Mouse (Mus musculus) ES-E14 (cell line): ENCODE results near the gene Rbm28.

ENCODE experiments used
- CHD2 ChIP-seq: IDR thresholded peaks from 2 replicates; pipeline ENCODE4 v1.6.1; 2014; ENCODE audit warnings: mild to moderate bottlenecking, low read depth, low read length, inconsistent platforms
- HCFC1 ChIP-seq: IDR thresholded peaks from 2 replicates; pipeline ENCODE4 v1.6.1; 2012; ENCODE audit warnings: low read length, inconsistent platforms, borderline replicate concordance; ENCODE audit not compliant: insufficient read depth
- MAFK ChIP-seq: IDR thresholded peaks from 2 replicates; pipeline ENCODE4 v1.6.1; 2014; ENCODE audit warnings: mild to moderate bottlenecking, low read depth, low read length, inconsistent platforms; ENCODE audit not compliant: insufficient read depth
- ZNF384 ChIP-seq: IDR thresholded peaks from 2 replicates; pipeline ENCODE4 v1.6.1; 2012; ENCODE audit warnings: low read depth, low read length, inconsistent platforms

DNA sequence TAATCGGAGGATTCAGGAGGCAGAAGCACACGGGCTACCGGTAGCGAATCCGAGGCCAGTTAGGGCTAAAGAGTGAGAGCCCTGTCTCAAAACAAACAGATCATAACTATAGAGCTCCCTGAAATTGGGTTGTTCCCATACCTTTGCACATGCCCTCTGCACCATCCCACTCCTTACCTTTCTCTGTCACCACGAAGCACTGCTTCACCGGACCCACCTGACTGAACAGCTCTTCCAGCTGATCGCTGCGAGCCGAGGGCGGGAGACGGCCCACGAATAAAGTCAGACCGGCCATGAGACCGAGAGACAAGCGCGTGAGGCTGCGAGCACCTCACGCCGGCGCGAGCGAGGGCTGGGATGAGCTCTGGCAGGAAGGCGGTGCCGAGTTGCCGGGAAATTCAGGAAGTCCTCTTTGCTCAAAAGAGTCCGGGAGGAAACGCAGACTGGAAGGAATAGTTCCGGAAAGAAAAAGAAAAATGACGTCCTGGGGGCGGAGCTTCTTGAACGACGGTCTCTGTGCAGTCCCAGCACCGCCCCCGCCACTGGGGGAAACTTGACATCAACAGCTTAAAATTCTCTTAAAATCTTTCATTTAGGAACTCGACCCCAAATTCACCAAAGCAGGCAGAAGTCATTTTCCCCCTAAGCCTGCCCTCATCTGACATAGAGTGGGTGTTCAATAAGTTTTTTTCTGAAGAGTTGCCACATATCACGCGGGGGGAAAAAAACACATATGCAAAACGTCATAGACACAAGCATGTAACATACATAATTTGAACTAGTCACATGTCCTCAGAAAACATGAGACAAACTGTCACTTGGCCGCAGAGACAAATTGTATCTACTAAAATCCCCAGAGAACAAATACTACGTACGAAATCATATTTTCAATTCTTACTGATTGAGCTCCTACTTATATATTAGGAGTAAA, at the start of gene Rbm28:
- TF ChIP-seq MAFK (no peak), ZNF384 (no peak), HCFC1 (peak; percentile 84), CHD2 (0 out of 2 replicates have a peak, but pooled peaks have one; percentile 25)
